Mouse (Mus musculus): ENCODE data around the gene Sorbs1.

DNA sequence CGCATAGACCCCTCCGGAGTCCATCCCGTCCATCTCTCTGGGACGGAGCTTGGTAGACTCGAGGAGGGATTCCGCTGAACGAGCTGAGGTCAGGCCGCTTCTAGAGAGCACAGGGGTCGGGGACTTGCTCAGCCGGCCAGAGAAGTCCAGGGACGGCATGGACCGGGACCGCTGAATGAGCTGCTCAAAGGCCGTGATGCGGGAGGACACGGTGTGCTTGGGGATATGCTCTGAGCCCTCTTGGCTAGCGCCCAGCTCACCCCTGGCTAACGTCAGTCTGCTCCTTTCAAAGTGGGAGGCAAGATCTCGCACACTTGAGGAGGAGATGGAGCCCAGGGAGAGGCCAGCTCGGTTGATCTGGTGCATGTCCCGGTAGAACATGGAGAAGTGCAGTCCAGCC lies 187.5 kb downstream of the Sorbs1 start:
- TF ChIP-seq CTCF (conservative IDR thresholded peaks at IDR 0.05; ENCODE audit: low read length) (no peak), NANOG (IDR thresholded peaks at IDR 0.05; ENCODE audit: borderline replicate concordance, low read length) (no peak)

Data from E14TG2a.4 (cell line).